Mouse (Mus musculus) neutrophil, adult 5-6 weeks (primary cell): ENCODE results near the gene Als2cl. TPM values are rescaled to one million over a fixed set of nuclear protein-coding genes. Genes with fewer than 3 reads are reported as not detected.

Experiments
- ATAC-seq: fragments of 151-379, 151-347 bp; 2 replicates; pipeline ENCODE4 v1.8.0; 2017; ENCODE audit warnings: mild to moderate bottlenecking, moderate TSS enrichment; ENCODE audit not compliant: insufficient number of reproducible peaks, poor library complexity, low FRiP score, severe bottlenecking; ENCODE audit errors: extremely low read depth
- total RNA-seq: library from RNA; stranded (forward); fragments of 200-1000 nt; gene quantifications from 2 replicates; pipeline ENCODE4 v1.2.3, GENCODE M21; 2017

Gene Als2cl
- total RNA-seq, 1 experiment from 2014 or later, result 16.4 TPM

DNA sequence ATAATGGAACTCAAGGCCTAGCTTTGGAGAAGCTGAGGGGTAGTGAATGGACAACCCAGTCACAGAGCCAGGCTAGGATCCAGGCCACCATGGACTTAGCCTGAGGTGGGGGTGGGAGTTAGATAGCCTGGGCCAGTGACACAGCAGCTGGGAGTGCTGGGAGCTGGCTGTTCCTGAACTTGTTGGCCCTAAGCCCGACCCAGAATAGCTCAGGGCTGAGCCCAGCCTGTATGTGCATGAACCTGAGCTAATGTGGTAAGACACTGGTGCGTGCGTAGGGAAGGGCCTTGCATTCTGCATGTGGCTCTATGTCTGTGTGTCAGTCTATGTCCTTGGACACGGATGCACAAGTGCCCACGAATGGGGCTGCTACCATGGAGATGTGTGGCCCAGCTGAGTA, 1.8 kb upstream of the Als2cl start:
- no peak for ATAC-seq

DNA sequence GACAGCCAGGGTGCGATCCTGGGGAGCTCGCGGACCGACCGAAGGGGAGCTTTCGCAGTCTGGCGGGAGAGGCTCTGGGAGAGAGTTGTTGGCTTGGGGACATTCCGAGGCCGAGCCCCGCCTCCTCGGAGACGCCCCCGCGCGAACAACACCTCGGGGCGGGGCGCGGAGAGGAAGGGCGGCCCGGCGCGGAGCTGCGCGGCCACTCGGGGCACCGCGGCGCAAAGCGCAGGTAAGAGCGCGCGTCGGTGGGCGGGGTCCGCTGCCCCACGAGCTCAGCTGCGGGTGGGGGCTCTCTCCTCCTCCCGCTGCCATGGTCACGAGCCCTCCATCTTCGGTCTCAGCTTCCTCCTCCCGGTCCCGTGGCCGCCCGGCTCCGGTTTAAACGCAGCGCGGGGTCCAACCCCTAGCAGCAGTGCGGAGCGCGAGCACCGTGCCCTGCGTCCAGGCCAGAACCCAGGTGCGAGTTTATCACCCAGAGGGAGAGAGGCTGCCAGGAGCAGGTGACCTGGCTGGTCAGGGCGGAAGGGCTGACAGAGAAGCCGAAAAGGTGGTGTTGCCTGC, 410 bp downstream of the Als2cl start, which contains the start of gene Tmie:
Gene Tmie, minus strand, starts transcription at position 116 of the 564 bp plus-strand sequence.
- no peak for ATAC-seq

DNA sequence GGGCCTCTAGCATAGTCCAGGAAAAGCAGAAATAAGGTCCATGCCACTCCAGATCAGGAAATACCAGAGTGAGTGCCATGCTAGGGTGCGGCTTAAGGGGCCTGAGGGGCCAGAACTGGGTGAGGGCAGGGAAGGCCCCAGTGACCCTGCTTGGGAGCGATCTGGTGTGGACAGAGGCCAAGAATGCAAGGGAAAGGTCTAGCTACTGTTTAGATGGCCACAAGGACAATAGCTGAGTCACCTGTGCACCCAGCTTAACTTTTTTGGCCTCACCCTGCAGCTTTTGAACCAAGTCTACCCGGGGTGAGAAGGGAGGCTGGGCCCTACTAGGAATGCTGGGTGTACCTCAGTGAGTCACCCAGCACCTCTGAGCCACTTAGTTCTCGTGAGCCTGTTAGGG, 1.1 kb downstream of the Als2cl start:
- no peak for ATAC-seq

DNA sequence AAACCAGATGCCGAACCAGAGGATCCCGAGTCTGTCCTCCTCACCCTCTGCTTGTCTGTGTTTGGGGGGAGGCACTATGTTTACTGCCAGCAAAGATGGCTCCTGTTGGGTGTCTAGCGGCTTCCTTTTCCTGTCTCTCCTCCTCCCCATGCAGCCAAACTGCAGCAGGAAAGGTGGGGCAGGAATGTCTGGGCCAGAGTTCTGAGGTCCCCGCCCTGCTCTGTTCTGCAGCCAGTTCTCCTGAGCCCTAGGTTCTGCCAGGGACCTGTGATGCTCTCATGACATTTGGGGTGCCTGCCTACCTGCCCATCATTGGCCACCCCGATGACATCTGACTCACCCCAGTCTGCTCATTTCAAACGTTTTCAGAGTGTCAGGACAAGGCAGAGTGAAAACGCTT, 2.3 kb downstream of the Als2cl start:
- ATAC-seq, result no peak

DNA sequence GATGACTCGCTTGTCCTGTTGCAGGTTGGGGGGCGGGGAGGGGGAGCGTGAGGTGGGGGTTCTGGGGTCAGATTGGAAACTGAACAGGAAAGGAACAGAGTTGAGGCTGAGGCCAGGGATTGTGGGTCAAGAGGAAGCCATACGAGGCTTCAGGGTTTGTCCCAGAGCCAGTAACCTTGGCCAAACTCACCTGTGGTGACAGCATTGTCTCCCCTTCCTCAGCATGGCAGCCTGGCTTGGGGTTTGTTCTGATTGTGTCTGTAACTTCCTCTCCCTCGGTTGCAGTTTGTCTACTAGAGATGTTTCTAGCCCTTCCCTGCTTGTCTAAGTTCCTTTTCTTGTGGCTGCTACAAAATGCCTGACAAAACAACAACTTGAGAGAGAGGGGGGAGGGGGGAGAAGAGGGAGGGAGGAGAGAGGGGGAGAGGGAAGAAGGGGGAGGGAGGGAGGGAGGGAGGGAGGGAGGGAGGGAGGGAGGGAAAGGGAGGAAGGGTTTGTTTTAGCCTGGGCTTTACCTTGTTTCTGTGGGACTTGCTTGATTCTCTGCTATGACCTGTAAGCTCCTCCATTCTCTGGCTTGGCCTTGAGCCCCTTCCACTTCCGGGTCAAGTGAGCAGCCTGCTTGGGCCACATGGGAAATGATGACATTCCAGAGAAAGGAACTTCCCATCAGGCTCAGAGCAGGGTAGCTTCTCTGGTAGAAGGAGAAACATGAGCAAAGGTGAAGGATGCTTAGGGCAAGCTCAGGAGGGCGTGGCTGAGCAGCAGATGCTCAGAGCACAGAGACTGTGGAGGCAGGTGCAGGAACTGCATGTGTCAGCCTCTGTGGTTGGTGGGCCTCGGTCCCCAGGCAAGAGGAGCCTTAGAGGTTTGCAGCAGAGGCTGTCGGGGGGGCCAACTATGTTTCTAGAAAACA, 8.0 kb downstream of the Als2cl start:
- ATAC-seq, result no peak

DNA sequence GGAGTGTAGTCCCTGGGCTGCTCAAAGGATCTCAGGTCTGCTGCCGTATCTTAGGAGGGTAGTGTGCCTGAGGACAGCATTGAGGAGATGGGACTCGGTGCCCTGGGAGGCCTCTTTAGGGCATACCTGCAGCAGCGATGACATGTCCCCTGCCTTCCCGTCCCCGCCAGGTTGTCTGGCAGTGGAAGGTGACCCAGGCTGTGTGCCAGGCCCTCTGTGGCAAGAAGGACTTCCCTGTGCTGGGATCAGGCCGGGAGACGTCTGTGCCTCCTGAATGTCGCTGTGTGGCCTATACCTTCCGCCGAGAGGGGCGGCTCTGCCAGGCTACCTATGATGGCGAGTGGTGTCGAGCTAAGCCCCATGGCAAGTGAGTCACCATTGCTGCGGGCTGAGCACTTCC, 9.3 kb downstream of the Als2cl start:
- ATAC-seq, result no peak

DNA sequence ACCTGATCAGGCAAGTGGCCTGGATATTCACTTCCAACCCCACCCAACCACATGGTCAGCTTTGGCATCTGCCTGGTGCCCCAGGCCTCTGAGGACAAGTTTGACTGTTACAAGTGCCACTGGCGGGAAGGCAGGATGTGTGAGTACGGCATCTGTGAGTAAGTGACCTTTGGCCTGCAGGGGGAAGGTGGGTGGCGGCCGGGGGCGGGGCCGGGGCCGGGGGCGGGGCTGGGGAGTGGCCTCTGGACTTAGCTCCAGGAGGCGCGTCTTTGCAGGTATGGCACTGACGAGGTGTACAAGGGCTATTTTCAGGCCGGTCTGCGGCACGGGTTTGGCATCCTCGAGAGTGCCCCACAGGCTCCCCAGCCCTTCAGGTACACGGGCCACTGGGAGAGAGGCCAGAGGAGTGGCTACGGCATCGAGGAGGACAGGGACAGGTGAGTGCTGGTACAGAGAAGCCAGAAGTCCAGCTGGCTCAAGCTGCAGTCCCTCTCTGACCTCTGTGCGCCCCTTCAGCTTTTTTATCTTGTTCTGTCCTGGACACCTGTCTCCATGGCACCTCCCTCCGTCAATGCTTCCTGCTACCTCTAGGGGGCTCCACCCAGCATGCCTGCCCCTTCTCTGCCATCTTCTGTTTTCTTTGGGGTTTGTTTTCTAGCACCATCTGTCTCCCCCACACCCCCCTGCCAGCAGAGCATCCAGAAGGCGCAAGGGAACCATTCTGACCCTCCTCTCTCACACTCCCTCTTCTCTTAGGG, 10.5 kb downstream of the Als2cl start:
- ATAC-seq, result no peak

DNA sequence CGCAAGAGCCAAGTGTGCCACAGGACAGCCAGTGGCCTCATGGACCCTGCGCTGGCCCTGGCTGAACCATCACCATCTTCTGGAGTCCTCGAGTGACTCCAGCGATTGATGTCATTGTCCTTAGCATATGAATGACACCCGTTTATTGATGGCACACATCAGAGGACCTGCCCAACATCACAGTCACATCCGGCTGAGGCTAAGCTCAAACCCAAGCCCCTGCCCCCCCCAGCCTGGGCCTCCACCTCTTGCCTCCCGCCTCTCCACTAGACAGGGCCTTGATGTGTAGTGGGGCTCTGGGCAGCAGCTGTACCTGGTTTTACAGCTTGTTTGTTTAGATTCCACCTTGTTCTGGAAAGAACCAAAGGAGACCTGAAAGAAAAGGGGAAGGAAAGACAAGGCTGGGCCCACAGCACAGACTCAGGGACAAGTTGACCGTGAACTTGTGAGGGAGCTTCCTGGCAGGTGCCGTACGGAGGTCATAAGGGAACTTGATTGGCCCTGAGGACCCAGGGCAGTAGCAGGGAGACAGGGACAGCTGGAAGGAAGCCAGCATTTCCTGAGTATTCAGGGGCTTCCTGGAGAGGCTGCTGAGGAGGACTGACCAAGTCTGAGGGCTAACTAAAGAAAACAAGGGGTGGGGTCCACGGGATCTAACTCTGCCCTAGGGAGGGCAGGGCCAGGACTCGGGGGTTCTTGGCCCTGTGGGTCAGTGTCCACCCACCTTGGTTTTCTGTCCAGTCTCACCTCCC, 11.6 kb downstream of the Als2cl start:
- ATAC-seq, result no peak

DNA sequence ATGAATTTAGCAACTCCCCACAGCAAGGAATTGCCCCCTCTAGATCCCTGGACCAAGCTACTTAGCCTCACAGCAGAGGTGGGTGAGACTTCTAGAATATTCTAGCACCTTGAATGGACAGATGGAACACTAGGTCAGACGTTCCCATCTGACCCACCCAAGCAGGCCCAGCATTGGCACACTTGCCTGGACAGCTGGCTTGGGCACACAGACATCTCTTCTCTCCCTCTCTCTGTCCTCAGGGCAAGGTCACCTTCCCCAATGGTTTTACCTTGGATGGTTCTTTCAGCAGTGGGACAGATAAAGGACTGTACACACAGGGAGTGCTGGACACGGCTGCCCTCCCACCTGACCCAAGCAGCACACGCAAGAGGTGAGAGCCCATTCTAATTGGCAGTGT, 12.9 kb downstream of the Als2cl start:
- ATAC-seq, result no peak

DNA sequence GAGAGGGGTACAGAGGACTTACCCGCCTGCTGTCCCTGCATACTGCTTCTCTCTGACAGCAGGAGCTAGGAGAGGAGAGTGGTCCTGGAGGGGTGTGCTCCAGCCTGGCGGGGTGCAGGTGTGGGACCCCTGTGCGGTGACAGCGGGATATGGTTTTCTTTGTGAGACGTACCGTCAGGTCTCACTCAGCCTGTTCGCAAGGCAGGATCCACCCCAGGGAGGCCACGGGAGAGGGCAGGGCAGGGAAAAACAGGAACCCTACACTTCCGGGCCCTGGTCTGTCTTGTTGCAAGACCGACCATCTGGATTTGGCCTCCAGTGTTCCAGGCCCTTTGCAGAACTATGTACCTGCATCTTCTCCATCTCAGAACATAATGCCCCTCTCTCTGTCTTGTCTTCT, 13.8 kb downstream of the Als2cl start:
- ATAC-seq, result no peak

DNA sequence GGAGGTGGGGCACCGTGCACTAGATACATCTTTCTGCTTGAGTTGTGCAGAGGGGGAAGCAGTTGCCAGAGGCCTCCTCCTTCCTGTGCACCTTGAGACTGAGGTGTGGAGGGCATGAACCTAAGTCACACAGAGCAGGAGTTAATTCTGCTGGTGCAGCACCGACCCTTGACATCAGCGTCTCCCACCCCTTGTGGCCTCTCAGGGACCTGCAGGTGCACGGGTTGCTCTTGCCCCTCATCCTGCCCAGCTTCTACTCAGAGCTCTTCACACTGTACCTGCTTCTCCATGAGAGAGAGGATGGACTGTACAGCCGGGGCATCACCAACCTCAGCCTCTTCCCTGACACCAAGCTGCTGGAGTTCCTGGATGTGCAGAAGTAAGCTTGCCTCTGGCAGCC, 15.8 kb downstream of the Als2cl start:
- no peak for ATAC-seq

DNA sequence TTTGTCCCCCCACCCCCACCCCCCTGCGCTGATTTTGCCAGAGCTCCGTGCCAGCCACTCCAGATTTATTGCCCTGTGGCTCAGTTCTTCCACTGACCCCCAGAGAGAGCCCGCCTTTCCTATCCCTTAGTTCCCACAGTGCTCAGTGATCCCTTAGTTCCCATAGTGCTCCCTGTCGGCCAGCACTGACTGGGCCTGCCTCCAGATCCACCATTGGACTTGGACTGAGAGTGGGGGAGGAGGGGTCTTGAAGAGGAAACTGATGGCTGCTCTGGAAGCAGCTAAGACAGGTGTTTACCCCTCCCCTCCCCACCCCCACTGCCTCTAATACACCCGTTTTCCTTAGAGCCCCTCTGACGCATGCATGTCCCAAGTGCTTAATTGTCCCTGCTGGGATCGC, 16.3 kb downstream of the Als2cl start:
- no peak for ATAC-seq

DNA sequence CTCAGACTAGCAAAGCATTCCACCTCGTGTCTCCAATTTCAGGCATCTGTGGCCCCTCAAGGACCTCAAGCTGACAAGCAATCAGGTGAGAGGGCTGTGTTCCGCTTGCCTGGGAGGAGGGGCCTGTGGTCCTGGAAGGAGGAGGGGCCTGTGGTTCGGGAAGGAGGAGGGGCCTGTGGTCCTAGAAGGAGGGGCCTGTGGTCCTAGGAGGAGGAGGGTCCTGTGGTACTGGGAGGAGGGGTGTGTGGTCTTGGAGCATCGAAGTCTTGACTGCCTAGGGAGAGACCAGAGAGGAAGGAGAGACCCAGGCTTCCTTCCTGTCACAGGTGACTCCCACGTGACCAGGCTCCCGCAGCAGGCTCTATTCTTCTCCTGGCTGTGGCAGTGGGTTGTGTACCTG, 16.9 kb downstream of the Als2cl start:
- peak; percentile 28; the same call in 1 of the 2 replicates for ATAC-seq

DNA sequence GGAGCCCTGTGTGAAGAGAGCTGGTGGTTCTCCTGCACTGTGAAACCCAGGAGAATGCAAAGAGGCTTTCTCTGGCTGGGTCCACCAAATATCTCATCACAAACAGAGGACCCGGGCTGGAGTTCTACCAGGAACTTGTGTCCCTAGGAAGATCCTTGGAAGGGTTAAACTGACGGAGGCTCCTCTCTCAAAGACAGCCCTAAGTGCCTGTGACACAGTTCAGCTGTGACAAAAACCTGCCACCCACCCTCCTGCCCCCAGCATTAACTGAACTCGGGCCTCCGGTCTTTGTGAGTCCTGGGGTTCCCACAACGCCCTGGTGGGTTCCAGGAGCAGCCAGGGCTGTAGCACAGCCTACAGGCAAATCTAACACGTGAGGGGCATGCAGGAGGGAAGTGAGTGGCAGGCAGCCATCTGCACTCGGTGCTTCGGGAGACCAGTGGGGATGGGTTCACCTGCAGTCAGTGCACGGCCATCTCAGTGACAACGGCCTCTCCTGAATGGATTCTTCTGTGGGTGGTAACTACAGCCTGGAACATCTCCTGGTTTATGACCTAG, 19.9 kb downstream of the Als2cl start:
- no peak for ATAC-seq

DNA sequence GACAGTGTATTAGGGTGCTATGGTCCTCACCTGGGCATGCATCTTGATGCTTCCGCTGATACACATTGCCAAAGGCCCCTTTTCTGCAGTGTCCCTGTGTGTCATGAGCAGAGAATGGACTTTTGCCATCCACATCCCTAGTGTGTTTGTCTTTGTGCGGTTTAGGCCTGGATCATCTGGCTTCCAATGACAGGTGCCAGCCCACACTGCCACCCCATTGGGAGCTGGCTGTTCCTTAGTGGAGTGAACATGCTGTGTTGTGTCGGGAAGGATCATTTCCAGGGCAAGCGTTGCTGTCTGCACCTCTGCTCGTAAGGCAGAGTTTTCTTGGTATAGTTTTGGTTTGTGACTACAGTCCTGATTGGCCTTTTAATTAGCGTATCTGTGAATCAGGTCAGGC, 21.5 kb downstream of the Als2cl start:
- no peak for ATAC-seq

DNA sequence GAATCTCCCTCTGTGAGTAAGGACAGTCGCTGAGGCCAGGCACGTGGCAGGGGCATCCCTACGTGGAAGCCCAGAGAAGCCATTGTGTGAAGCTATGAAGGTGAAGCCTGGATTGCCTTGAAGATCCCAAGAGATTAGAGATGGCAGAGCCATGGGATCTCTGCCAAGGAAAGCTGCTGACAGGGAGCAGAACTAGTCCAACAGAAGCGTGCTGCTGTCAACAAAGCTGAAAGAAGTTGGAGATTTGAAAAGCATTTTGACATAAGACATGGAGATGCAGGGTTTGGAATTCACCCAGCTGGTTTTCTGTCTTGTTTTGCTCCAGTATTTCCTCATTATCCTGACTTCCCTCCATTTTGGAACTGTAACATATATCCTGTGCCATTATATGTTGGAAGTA, 22.6 kb downstream of the Als2cl start:
- ATAC-seq, result no peak

DNA sequence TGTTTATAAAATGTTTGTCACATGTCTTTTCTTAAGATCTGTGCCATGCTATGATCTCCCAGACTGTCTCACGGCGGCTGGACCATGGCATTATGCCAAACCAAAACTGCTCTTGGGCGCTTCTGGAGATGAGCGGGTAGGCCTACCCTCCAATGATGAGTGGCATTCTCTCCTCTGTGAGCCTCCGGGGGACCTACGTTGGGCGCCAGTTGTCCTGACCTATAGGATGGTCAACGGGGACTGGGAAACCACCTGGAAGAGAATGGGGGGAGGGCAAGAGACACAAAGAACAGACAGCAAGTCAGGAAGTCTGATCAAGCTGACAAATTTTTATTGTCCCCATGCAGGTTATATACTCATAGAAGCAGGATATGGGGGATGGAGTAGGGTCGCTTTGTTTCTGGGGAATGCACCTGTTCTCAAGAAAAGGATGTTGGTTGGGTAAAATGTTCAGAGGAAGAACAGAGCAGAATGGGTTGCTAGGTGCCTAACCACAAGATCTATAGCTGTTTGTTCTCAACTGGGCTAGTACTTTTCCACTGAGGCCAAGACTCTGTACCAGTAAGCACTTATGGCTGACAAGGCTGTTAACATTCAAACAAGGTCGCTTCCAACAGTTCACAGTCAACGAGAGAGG, 27.6 kb downstream of the Als2cl start:
- ATAC-seq, result peak; percentile 23; the same call in 1 of the 2 replicates

DNA sequence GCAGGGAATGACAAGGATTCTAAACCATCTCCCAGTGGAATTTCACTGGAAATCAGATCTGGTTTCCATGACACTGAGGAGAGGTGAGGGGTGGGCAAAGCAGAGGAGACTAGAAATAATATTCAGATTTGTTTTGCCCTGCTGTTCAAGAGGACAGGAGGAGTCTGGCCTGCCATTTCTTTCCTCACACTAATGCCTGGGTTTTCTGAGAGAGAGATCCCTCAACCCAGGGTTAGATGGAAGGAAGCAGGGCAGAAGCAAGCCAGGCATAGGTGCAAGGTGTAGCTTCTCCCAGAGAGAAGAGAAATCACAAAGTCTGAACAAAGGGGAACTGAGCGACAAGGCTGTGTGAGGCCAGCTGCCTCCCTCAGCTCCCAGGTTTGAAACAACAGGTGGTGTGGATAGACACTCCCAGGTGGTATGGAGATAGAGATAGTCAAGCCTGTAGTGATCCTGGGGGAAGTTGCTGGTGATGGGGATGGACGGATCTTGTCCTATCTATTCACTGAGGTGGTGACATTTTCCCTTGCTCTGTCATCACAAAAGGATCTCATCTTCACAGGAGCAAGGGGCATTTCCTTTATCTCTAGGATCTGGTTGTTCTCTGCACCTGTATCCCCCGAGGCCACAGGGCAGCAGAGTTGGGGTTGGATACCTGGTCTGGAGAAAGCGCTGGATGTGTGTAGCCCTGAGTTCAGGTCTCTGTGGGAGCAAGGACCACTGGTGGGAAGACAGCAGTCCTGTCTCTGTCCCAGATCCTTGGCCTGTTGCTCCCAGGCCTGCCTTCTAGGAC, 28.4 kb downstream of the Als2cl start:
- no peak for ATAC-seq
